Mouse (Mus musculus): ENCODE data around the gene Xrn2.
"Not testable (repeated sequence)": the region's sequence is repeated elsewhere in the genome, so short reads cannot be mapped to it uniquely, and the experiment has no call there.

Xrn2 gene

GRCm38 (mm10) chr2:147012623-147013184 is at the start of gene Xrn2:
Gene Xrn2, plus strand, starts transcription at chr2:147012996.
- peak; percentile 92 for DNase-seq (ENCODE audit: low spot score)

- no peak for DNase-seq (ENCODE audit: low spot score)
Observed at GRCm38 (mm10) chr2:146975024-146975423, 37.8 kb upstream of the Xrn2 start.

GRCm38 (mm10) chr2:146975453-146976028 is 37.3 kb upstream of the Xrn2 start:
- no peak for DNase-seq (ENCODE audit: low spot score)

- DNase-seq (ENCODE audit: low spot score): no peak
Observed at GRCm38 (mm10) chr2:146982786-146983185, 30.0 kb upstream of the Xrn2 start.

- DNase-seq (ENCODE audit: low spot score): no peak
Observed at GRCm38 (mm10) chr2:146984831-146985230, 28.0 kb upstream of the Xrn2 start.

- no peak for DNase-seq (ENCODE audit: low spot score)
Observed at GRCm38 (mm10) chr2:146985807-146986206, 27.0 kb upstream of the Xrn2 start.

GRCm38 (mm10) chr2:146986429-146986828 is 26.4 kb upstream of the Xrn2 start:
- no peak for DNase-seq (ENCODE audit: low spot score)

- no peak for DNase-seq (ENCODE audit: low spot score)
Observed at GRCm38 (mm10) chr2:147007265-147007664, 5.5 kb upstream of the Xrn2 start.

- no peak for DNase-seq (ENCODE audit: low spot score)
Observed at GRCm38 (mm10) chr2:147009084-147009483, 3.7 kb upstream of the Xrn2 start.

GRCm38 (mm10) chr2:147010141-147010540 is 2.7 kb upstream of the Xrn2 start:
- no peak for DNase-seq (ENCODE audit: low spot score)

GRCm38 (mm10) chr2:147010952-147011351 is 1.8 kb upstream of the Xrn2 start:
- DNase-seq (ENCODE audit: low spot score): no peak

GRCm38 (mm10) chr2:147011474-147012140 is 1.2 kb upstream of the Xrn2 start:
- DNase-seq (ENCODE audit: low spot score): no peak

GRCm38 (mm10) chr2:147012141-147012622 is 614 bp upstream of the Xrn2 start:
- no peak for DNase-seq (ENCODE audit: low spot score)

GRCm38 (mm10) chr2:147013194-147013969 is 586 bp downstream of the Xrn2 start:
- DNase-seq (ENCODE audit: low spot score): no peak

- no peak for DNase-seq (ENCODE audit: low spot score)
Observed at GRCm38 (mm10) chr2:147014101-147014886, 1.5 kb downstream of the Xrn2 start.

- DNase-seq (ENCODE audit: low spot score): not testable (repeated sequence)
Observed at GRCm38 (mm10) chr2:147022041-147022440, 9.2 kb downstream of the Xrn2 start.

- no peak for DNase-seq (ENCODE audit: low spot score)
Observed at GRCm38 (mm10) chr2:147023067-147023466, 10.3 kb downstream of the Xrn2 start.

- no peak for DNase-seq (ENCODE audit: low spot score)
Observed at GRCm38 (mm10) chr2:147023560-147023959, 10.8 kb downstream of the Xrn2 start.

GRCm38 (mm10) chr2:147033065-147033464 is 20.3 kb downstream of the Xrn2 start:
- no peak for DNase-seq (ENCODE audit: low spot score)

- DNase-seq (ENCODE audit: low spot score): no peak
Observed at GRCm38 (mm10) chr2:147035864-147036263, 23.1 kb downstream of the Xrn2 start.

- no peak for DNase-seq (ENCODE audit: low spot score)
Observed at GRCm38 (mm10) chr2:147047051-147047450, 34.3 kb downstream of the Xrn2 start.
